Mouse (Mus musculus): ENCODE measurements around the gene Fancg. TPM values are rescaled to one million over a fixed set of nuclear protein-coding genes. Genes with fewer than 3 reads are reported as not detected.

Fancg gene
- polyA plus RNA-seq, 1 experiment from 2014 or later, result 11.5 TPM

GRCm38 (mm10) chr4:42954297-42954696 is 56.0 kb downstream of the Fancg start:
- peak overlapping the region; percentile 51 for H3K4me2 ChIP-seq
- 4% methylated on average over 9 of the region's 10 CpGs for WGBS (ENCODE audit: insufficient replicate concordance)
- no peak for ATAC-seq (replicated peaks; ENCODE audit: insufficient number of reproducible peaks, low FRiP score, low TSS enrichment)
- peak overlapping the region; percentile 97 for H3K27ac ChIP-seq (ENCODE audit: low read depth, low read length)
- no peaks in the 10 kb centered on the region for H3K9me3 ChIP-seq (replicated peaks; ENCODE audit: control insufficient read depth, low read length)
- H3K36me3 ChIP-seq (ENCODE audit: control insufficient read depth, insufficient read depth, low read length), result peaks cover 7% of the 10 kb centered on the region; the same call in 1 of the 2 replicates
- peak overlapping the region; percentile 66 for H3K9ac ChIP-seq (ENCODE audit: low read depth, low read length)
- H3K4me3 ChIP-seq (ENCODE audit: low read depth, low read length), result no peak overlapping the region
- H3K27me3 ChIP-seq (ENCODE audit: control insufficient read depth, insufficient read depth, low read length), result no peaks in the 10 kb centered on the region
- peaks cover 50% of the 10 kb centered on the region for H3K4me1 ChIP-seq (ENCODE audit: control insufficient read depth, insufficient read depth, low read length)

- H3K4me1 ChIP-seq (ENCODE audit: control insufficient read depth, insufficient read depth, low read length), result peaks cover 54% of the 10 kb centered on the region
- 32% methylated on average over 10 of the region's 10 CpGs for WGBS (ENCODE audit: insufficient replicate concordance)
- no peak overlapping the region for H3K4me3 ChIP-seq (ENCODE audit: low read depth, low read length)
- H3K36me3 ChIP-seq (ENCODE audit: control insufficient read depth, insufficient read depth, low read length), result peaks cover 7% of the 10 kb centered on the region; the same call in 1 of the 2 replicates
- no peaks in the 10 kb centered on the region for H3K9me3 ChIP-seq (replicated peaks; ENCODE audit: control insufficient read depth, low read length)
- 0 out of 2 replicates have a peak, but pooled peaks have one; percentile 8 for ATAC-seq (replicated peaks; ENCODE audit: insufficient number of reproducible peaks, low FRiP score, low TSS enrichment)
- no peaks in the 10 kb centered on the region; the same call in 1 of the 2 replicates for H3K27me3 ChIP-seq (ENCODE audit: control insufficient read depth, insufficient read depth, low read length)
- H3K27ac ChIP-seq (ENCODE audit: low read depth, low read length), result peak overlapping the region; percentile 97
- H3K4me2 ChIP-seq, result peak overlapping the region; percentile 51
- H3K9ac ChIP-seq (ENCODE audit: low read depth, low read length), result peak overlapping the region; percentile 66
These were observed 56.7 kb downstream of the Fancg start for GRCm38 (mm10) chr4:42953435-42954094.

GRCm38 (mm10) chr4:42952563-42952962 is 57.7 kb downstream of the Fancg start:
- Histone ChIP-seq H3K4me2 (peak overlapping the region; percentile 51; the same call in 1 of the 2 replicates), H3K27ac (ENCODE audit: low read depth, low read length) (peak overlapping the region; percentile 97), H3K4me3 (ENCODE audit: low read depth, low read length) (no peak overlapping the region), H3K9ac (ENCODE audit: low read depth, low read length) (peak overlapping the region; percentile 66; the same call in 1 of the 2 replicates), H3K36me3 (ENCODE audit: control insufficient read depth, insufficient read depth, low read length) (peaks cover 7% of the 10 kb centered on the region; the same call in 1 of the 2 replicates), H3K27me3 (ENCODE audit: control insufficient read depth, insufficient read depth, low read length) (peaks cover 7% of the 10 kb centered on the region), H3K9me3 (replicated peaks; ENCODE audit: control insufficient read depth, low read length) (no peaks in the 10 kb centered on the region), H3K4me1 (ENCODE audit: control insufficient read depth, insufficient read depth, low read length) (peaks cover 48% of the 10 kb centered on the region)
- 81% methylated on average over 7 of the region's 7 CpGs for WGBS (ENCODE audit: insufficient replicate concordance)
- no peak for ATAC-seq (replicated peaks; ENCODE audit: insufficient number of reproducible peaks, low FRiP score, low TSS enrichment)

Other genes with a start within 250 kb of the Fancg start
- 0.89 and 1.6 TPM in 2 replicates for gene Ccl21a, start 236.5 kb downstream of the Fancg start, polyA plus RNA-seq (2014; fragmentation: Nextera tagmentation; extraction: Ambion mirVana)
- gene Fam205a1, start 156.6 kb downstream of the Fancg start, polyA plus RNA-seq (2014; fragmentation: Nextera tagmentation; extraction: Ambion mirVana), result not detected in 2 replicates
- gene Gm12394, start 153.7 kb downstream of the Fancg start, polyA plus RNA-seq (2014; fragmentation: Nextera tagmentation; extraction: Ambion mirVana), result 0.13 TPM in 1 of 2 replicates, not detected in the other
- gene Fam205c, start 136.3 kb downstream of the Fancg start, polyA plus RNA-seq (2014; fragmentation: Nextera tagmentation; extraction: Ambion mirVana), result 0.46 TPM in 1 of 2 replicates, not detected in the other
- gene Phf24, start 93.8 kb downstream of the Fancg start, polyA plus RNA-seq (2014; fragmentation: Nextera tagmentation; extraction: Ambion mirVana), result 1.9 and 2.4 TPM in 2 replicates
- gene Dnajb5, start 60.7 kb downstream of the Fancg start, polyA plus RNA-seq (2014; fragmentation: Nextera tagmentation; extraction: Ambion mirVana), result 11.8 and 12.9 TPM in 2 replicates
- 0.36 and 0.69 TPM in 2 replicates for gene 1700022I11Rik, start 40.9 kb downstream of the Fancg start, polyA plus RNA-seq (2014; fragmentation: Nextera tagmentation; extraction: Ambion mirVana)
- 472 and 544 TPM in 2 replicates for gene Vcp, start 10.0 kb downstream of the Fancg start, polyA plus RNA-seq (2014; fragmentation: Nextera tagmentation; extraction: Ambion mirVana)
- gene Pigo, start 15.3 kb upstream of the Fancg start, polyA plus RNA-seq (2014; fragmentation: Nextera tagmentation; extraction: Ambion mirVana), result 13.2 and 13.6 TPM in 2 replicates
- 251 and 255 TPM in 2 replicates for gene Stoml2, start 21.2 kb upstream of the Fancg start, polyA plus RNA-seq (2014; fragmentation: Nextera tagmentation; extraction: Ambion mirVana)
- 10.8 and 11.4 TPM in 2 replicates for gene Fam214b, start 35.7 kb upstream of the Fancg start, polyA plus RNA-seq (2014; fragmentation: Nextera tagmentation; extraction: Ambion mirVana)
- 9.3 TPM in 2 replicates for gene Unc13b, start 48.4 kb upstream of the Fancg start, polyA plus RNA-seq (2014; fragmentation: Nextera tagmentation; extraction: Ambion mirVana)

All from heart, embryonic 11.5 days (tissue).